Mouse (Mus musculus): ENCODE measurements around the gene Plekha1. TPM values are rescaled to one million over a fixed set of nuclear protein-coding genes. Genes with fewer than 3 reads are reported as not detected.

The Plekha1 gene
- total and polyA plus RNA-seq, 2 experiments from 2014 or later = 51.7 to 94.4 TPM

DNA sequence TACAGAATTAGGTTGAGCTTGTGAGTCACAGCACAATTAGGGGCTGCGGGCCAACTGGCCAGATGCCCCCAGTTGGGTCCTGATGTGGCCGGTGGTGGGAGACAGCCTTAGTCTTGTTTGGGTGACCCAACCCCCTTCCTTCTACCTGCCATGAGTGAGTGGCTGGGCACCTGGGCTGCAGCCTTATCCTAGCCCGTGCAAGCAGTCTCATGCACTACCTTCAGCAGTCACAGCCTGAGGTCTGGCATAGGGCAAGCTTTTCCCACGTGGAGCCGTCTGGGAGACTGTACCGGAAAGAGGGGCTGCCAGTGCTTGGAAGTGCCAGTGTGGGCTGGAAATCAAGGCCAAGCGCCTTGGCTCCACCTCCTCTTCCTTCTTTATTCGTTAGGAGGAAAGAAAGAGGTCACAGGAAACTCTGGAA is 83.8 kb downstream of the Plekha1 start:
- DNase-seq (ENCODE audit: low spot score) (peak; percentile 63), ATAC-seq (ENCODE audit: low FRiP score) (no peak)
- no peak overlapping the region for H3K4me2 ChIP-seq (ENCODE audit: low read depth, low read length, poor library complexity, severe bottlenecking)
- H3K27ac ChIP-seq (ENCODE audit: low read depth, low read length) = no peak overlapping the region
- no peaks in the 10 kb centered on the region for H3K36me3 ChIP-seq (ENCODE audit: insufficient read depth, low read length)
- H3K27me3 ChIP-seq (ENCODE audit: insufficient read depth, low read length) = no peaks in the 10 kb centered on the region
- 53% methylated on average over 8 of the region's 8 CpGs for WGBS
- no peak for TF ChIP-seq CTCF (IDR thresholded peaks at IDR 0.05)
- H3K9ac ChIP-seq (replicated peaks; ENCODE audit: low read length, poor library complexity, severe bottlenecking) = no peak overlapping the region
- H3K4me3 ChIP-seq (ENCODE audit: low read depth, low read length) = no peak overlapping the region
- H3K9me3 ChIP-seq (ENCODE audit: low read length) = no peaks in the 10 kb centered on the region
- no peaks in the 10 kb centered on the region for H3K4me1 ChIP-seq (ENCODE audit: insufficient read depth, low read length)

GRCm38 (mm10) chr7:130950482-130950881 is 84.9 kb downstream of the Plekha1 start:
- TF ChIP-seq CTCF (IDR thresholded peaks at IDR 0.05) = no peak
- no peak overlapping the region for H3K27ac ChIP-seq (ENCODE audit: low read depth, low read length)
- no peak overlapping the region for H3K4me2 ChIP-seq (ENCODE audit: low read depth, low read length, poor library complexity, severe bottlenecking)
- ATAC-seq (ENCODE audit: low FRiP score) = no peak
- H3K9me3 ChIP-seq (ENCODE audit: low read length) = no peaks in the 10 kb centered on the region
- no peaks in the 10 kb centered on the region for H3K4me1 ChIP-seq (ENCODE audit: insufficient read depth, low read length)
- no peak for DNase-seq (ENCODE audit: low spot score)
- 89% methylated on average over 7 of the region's 7 CpGs for WGBS
- no peak overlapping the region for H3K4me3 ChIP-seq (ENCODE audit: low read depth, low read length)
- H3K9ac ChIP-seq (replicated peaks; ENCODE audit: low read length, poor library complexity, severe bottlenecking) = no peak overlapping the region
- H3K27me3 ChIP-seq (ENCODE audit: insufficient read depth, low read length) = no peaks in the 10 kb centered on the region
- H3K36me3 ChIP-seq (ENCODE audit: insufficient read depth, low read length) = no peaks in the 10 kb centered on the region

- WGBS = 88% methylated on average over 5 of the region's 5 CpGs
- Histone ChIP-seq H3K36me3 (ENCODE audit: insufficient read depth, low read length) (no peaks in the 10 kb centered on the region), H3K4me2 (ENCODE audit: low read depth, low read length, poor library complexity, severe bottlenecking) (no peak overlapping the region), H3K27ac (ENCODE audit: low read depth, low read length) (no peak overlapping the region), H3K4me1 (ENCODE audit: insufficient read depth, low read length) (no peaks in the 10 kb centered on the region), H3K4me3 (ENCODE audit: low read depth, low read length) (no peak overlapping the region), H3K9me3 (ENCODE audit: low read length) (no peaks in the 10 kb centered on the region), H3K9ac (replicated peaks; ENCODE audit: low read length, poor library complexity, severe bottlenecking) (no peak overlapping the region), H3K27me3 (ENCODE audit: insufficient read depth, low read length) (no peaks in the 10 kb centered on the region)
- DNase-seq (ENCODE audit: low spot score) = no peak
- TF ChIP-seq CTCF (IDR thresholded peaks at IDR 0.05) = no peak
- ATAC-seq (ENCODE audit: low FRiP score) = no peak
Measured at GRCm38 (mm10) chr7:130951004-130951403, 85.4 kb downstream of the Plekha1 start.

- no peaks in the 10 kb centered on the region for H3K27me3 ChIP-seq (ENCODE audit: insufficient read depth, low read length)
- no peak overlapping the region for H3K4me3 ChIP-seq (ENCODE audit: low read depth, low read length)
- H3K36me3 ChIP-seq (ENCODE audit: insufficient read depth, low read length) = no peaks in the 10 kb centered on the region
- no peak overlapping the region for H3K4me2 ChIP-seq (ENCODE audit: low read depth, low read length, poor library complexity, severe bottlenecking)
- ATAC-seq (ENCODE audit: low FRiP score) (no peak), DNase-seq (ENCODE audit: low spot score) (no peak)
- no peak for TF ChIP-seq CTCF (IDR thresholded peaks at IDR 0.05)
- H3K4me1 ChIP-seq (ENCODE audit: insufficient read depth, low read length) = no peaks in the 10 kb centered on the region
- no peak overlapping the region for H3K27ac ChIP-seq (ENCODE audit: low read depth, low read length)
- H3K9ac ChIP-seq (replicated peaks; ENCODE audit: low read length, poor library complexity, severe bottlenecking) = no peak overlapping the region
- no peaks in the 10 kb centered on the region for H3K9me3 ChIP-seq (ENCODE audit: low read length)
- WGBS = 86% methylated on average over 10 of the region's 10 CpGs
Measured at GRCm38 (mm10) chr7:130953376-130953775, 87.8 kb downstream of the Plekha1 start.

GRCm38 (mm10) chr7:130954177-130954601 is 88.6 kb downstream of the Plekha1 start:
- H3K4me2 ChIP-seq (ENCODE audit: low read depth, low read length, poor library complexity, severe bottlenecking) = no peak overlapping the region
- no peak for TF ChIP-seq CTCF (IDR thresholded peaks at IDR 0.05)
- H3K27me3 ChIP-seq (ENCODE audit: insufficient read depth, low read length) = no peaks in the 10 kb centered on the region
- H3K27ac ChIP-seq (ENCODE audit: low read depth, low read length) = no peak overlapping the region
- H3K36me3 ChIP-seq (ENCODE audit: insufficient read depth, low read length) = no peaks in the 10 kb centered on the region
- ATAC-seq (ENCODE audit: low FRiP score) (no peak), DNase-seq (ENCODE audit: low spot score) (no peak)
- H3K9me3 ChIP-seq (ENCODE audit: low read length) = no peaks in the 10 kb centered on the region
- WGBS = 84% methylated on average over 10 of the region's 10 CpGs
- no peak overlapping the region for H3K9ac ChIP-seq (replicated peaks; ENCODE audit: low read length, poor library complexity, severe bottlenecking)
- no peak overlapping the region for H3K4me3 ChIP-seq (ENCODE audit: low read depth, low read length)
- no peaks in the 10 kb centered on the region for H3K4me1 ChIP-seq (ENCODE audit: insufficient read depth, low read length)

- no peak overlapping the region for H3K27ac ChIP-seq (ENCODE audit: low read depth, low read length)
- 60% methylated on average over 7 of the region's 7 CpGs for WGBS
- H3K4me1 ChIP-seq (ENCODE audit: insufficient read depth, low read length) = no peaks in the 10 kb centered on the region
- ATAC-seq (ENCODE audit: low FRiP score) (no peak), DNase-seq (ENCODE audit: low spot score) (no peak)
- H3K9me3 ChIP-seq (ENCODE audit: low read length) = no peaks in the 10 kb centered on the region
- H3K4me3 ChIP-seq (ENCODE audit: low read depth, low read length) = no peak overlapping the region
- no peak overlapping the region for H3K4me2 ChIP-seq (ENCODE audit: low read depth, low read length, poor library complexity, severe bottlenecking)
- TF ChIP-seq CTCF (IDR thresholded peaks at IDR 0.05) = no peak
- no peak overlapping the region for H3K9ac ChIP-seq (replicated peaks; ENCODE audit: low read length, poor library complexity, severe bottlenecking)
- H3K27me3 ChIP-seq (ENCODE audit: insufficient read depth, low read length) = no peaks in the 10 kb centered on the region
- H3K36me3 ChIP-seq (ENCODE audit: insufficient read depth, low read length) = no peaks in the 10 kb centered on the region
Measured at GRCm38 (mm10) chr7:130958551-130958950, 93.0 kb downstream of the Plekha1 start.
